Mouse (Mus musculus): Measurements from ENCODE around the gene Coro1c. TPM values are rescaled to one million over a fixed set of nuclear protein-coding genes. Genes with fewer than 3 reads are reported as not detected.

The Coro1c gene
- polyA plus RNA-seq, 1 experiment: 194 TPM

DNA sequence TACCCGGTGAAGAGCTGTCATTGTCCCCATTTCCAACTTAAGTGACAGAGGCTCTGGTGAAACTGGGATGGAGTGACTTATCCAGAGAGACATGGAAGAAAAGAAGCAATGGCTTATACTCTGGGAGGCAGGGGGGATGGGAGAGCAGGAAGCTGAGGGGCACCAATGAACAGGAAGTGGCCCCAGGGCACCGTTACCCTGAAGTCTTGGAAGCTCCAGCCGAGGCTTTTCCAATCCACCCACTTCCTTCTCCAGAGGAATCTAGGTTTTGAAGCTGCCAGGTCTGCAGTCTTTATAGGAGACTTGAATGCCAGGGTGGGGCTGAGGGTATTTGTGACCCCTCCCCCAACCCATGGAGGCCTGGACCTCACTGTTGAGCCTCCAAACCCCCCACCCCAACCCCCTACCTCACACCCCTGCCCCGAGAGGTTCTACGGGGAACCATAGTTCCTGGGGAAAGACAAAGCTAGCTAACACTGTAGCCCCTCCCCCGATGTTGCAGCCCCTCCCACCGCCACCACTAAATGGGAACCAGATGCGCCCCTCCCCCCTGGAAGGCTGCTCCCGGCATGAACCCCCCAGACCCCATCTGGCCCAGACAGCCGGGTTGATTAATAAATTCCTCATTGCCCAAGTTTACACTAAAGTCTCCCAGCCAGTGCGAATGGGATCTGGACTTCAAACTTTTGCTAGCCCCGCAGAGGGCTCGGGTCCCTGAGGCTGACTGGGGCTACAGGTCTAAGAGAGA is 112.0 kb downstream of the Coro1c start:
- Histone ChIP-seq H3K4me1 (ENCODE audit: control insufficient read depth, insufficient read depth, low read length) (peaks cover 23% of the 10 kb centered on the region), H3K27ac (ENCODE audit: insufficient read depth, low read depth, low read length) (peak overlapping the region; percentile 26), H3K4me3 (ENCODE audit: insufficient read depth, low read length) (0 out of 2 replicates have a peak overlapping the region, but pooled peaks have one; percentile 4)
- TF ChIP-seq POLR2A (IDR thresholded peaks at IDR 0.05; ENCODE audit: borderline replicate concordance, low read depth, low read length) (no peak), CTCF (IDR thresholded peaks at IDR 0.05; ENCODE audit: low read depth, low read length) (no peak; the same call in 1 of the 2 replicates)

Other genes starting within 250 kb of the Coro1c start
- not detected in 2 replicates for gene 1700069L16Rik, start 184.0 kb downstream of the Coro1c start, polyA plus RNA-seq (2012; ENCODE audit: insufficient read depth, insufficient read length, missing spikeins)
- gene Ficd, start 173.0 kb downstream of the Coro1c start, polyA plus RNA-seq (2012; ENCODE audit: insufficient read depth, insufficient read length, missing spikeins): 3.0 and 3.7 TPM in 2 replicates
- gene Sart3, start 136.2 kb downstream of the Coro1c start, polyA plus RNA-seq (2012; ENCODE audit: insufficient read depth, insufficient read length, missing spikeins): 23.5 and 29.8 TPM in 2 replicates
- 106 and 109 TPM in 2 replicates for gene Iscu, start 136.0 kb downstream of the Coro1c start, polyA plus RNA-seq (2012; ENCODE audit: insufficient read depth, insufficient read length, missing spikeins)
- 0.99 and 1.7 TPM in 2 replicates for gene Tmem119, start 108.2 kb downstream of the Coro1c start, polyA plus RNA-seq (2012; ENCODE audit: insufficient read depth, insufficient read length, missing spikeins)
- 318 and 365 TPM in 2 replicates for gene Selplg, start 76.1 kb downstream of the Coro1c start, polyA plus RNA-seq (2012; ENCODE audit: insufficient read depth, insufficient read length, missing spikeins)
- 15.3 and 18.5 TPM in 2 replicates for gene Ssh1, start 85.1 kb upstream of the Coro1c start, polyA plus RNA-seq (2012; ENCODE audit: insufficient read depth, insufficient read length, missing spikeins)
- gene Dao, start 94.9 kb upstream of the Coro1c start, polyA plus RNA-seq (2012; ENCODE audit: insufficient read depth, insufficient read length, missing spikeins): not detected in 2 replicates
- gene Usp30, start 156.7 kb upstream of the Coro1c start, polyA plus RNA-seq (2012; ENCODE audit: insufficient read depth, insufficient read length, missing spikeins): 10.0 and 11.8 TPM in 2 replicates
- not detected in 2 replicates for gene Svop, start 182.8 kb upstream of the Coro1c start, polyA plus RNA-seq (2012; ENCODE audit: insufficient read depth, insufficient read length, missing spikeins)
- gene Alkbh2, start 219.5 kb upstream of the Coro1c start, polyA plus RNA-seq (2012; ENCODE audit: insufficient read depth, insufficient read length, missing spikeins): 3.3 and 4.2 TPM in 2 replicates
- gene Ung, start 221.6 kb upstream of the Coro1c start, polyA plus RNA-seq (2012; ENCODE audit: insufficient read depth, insufficient read length, missing spikeins): 1.8 and 3.5 TPM in 2 replicates
- 0.19 and 0.24 TPM in 2 replicates for gene Acacb, start 237.8 kb upstream of the Coro1c start, polyA plus RNA-seq (2012; ENCODE audit: insufficient read depth, insufficient read length, missing spikeins)

Measured in bone marrow macrophage, adult 2 months (primary cell).